Mouse (Mus musculus) midbrain, embryonic 12.5 days (tissue): Measurements from ENCODE around the gene P2rx2. TPM values are rescaled to one million over a fixed set of nuclear protein-coding genes. Genes with fewer than 3 reads are reported as not detected.

Source experiments
- ATAC-seq: fragments of 200-750 bp; cut with Nextera tagmentation; 2 replicates; pipeline ENCODE4 v1.8.0; 2017; ENCODE audit warnings: low read depth, moderate TSS enrichment, moderate library complexity; ENCODE audit not compliant: low FRiP score
- H3K27ac ChIP-seq: fragments of 300-500 bp; sonication (generic); replicated peaks from 2 replicates; pipeline ENCODE4 v1.5.1; 2016; ENCODE audit warnings: mild to moderate bottlenecking
- H3K27me3 ChIP-seq: fragments of 300-500 bp; sonication (generic); 2 replicates; pipeline ENCODE4 v1.6.1; 2016; ENCODE audit warnings: mild to moderate bottlenecking
- H3K36me3 ChIP-seq: fragments of 300-500 bp; sonication (generic); 2 replicates; pipeline ENCODE4 v1.6.1; 2016
- H3K4me1 ChIP-seq: fragments of 300-500 bp; sonication (generic); 2 replicates; pipeline ENCODE4 v1.6.1; 2016
- H3K4me2 ChIP-seq: fragments of 300-500 bp; sonication (generic); replicated peaks from 2 replicates; pipeline ENCODE4 v1.6.1; 2016; ENCODE audit warnings: mild to moderate bottlenecking, moderate library complexity
- H3K4me3 ChIP-seq: fragments of 300-500 bp; sonication (generic); 2 replicates; pipeline ENCODE4 v1.5.1; 2016; ENCODE audit warnings: mild to moderate bottlenecking
- H3K9ac ChIP-seq: fragments of 300-500 bp; sonication (generic); replicated peaks from 2 replicates; pipeline ENCODE4 v1.6.1; 2016; ENCODE audit warnings: mild to moderate bottlenecking, moderate library complexity
- H3K9me3 ChIP-seq: fragments of 300-500 bp; sonication (generic); 2 replicates; pipeline ENCODE4 v1.6.1; 2016; ENCODE audit warnings: mild to moderate bottlenecking
- WGBS: fragments of 180-500 bp; shearing (Covaris S2); methylation state at CpG from one replicate; pipeline ENCODE4 v1.1.7; 2016; 5-methylcytosine and 5-hydroxymethylcytosine counted together
- polyA plus RNA-seq: library from polyadenylated mRNA; unstranded; fragments of >200 nt; fragmentation: Nextera tagmentation; extraction: Ambion mirVana; gene quantifications from 2 replicates; pipeline ENCODE4 v1.2.1, GENCODE M21; 2016

P2rx2 gene
- 1.2 and 1.7 TPM in 2 replicates for polyA plus RNA-seq

GRCm38 (mm10) chr5:110342648-110343284, at the start of gene P2rx2:
Gene P2rx2 (minus strand): TSS chr5:110343212.
- 2% methylated on average over 43 of the region's 43 CpGs for WGBS
- H3K9ac ChIP-seq, result peak within 1 kb of the TSS; percentile 66
- no peak within 1 kb of the TSS for H3K27ac ChIP-seq
- H3K4me3 ChIP-seq, result peak within 1 kb of the TSS; percentile 54
- no peaks in the 10 kb centered on the region for H3K9me3 ChIP-seq
- peak; percentile 73 for ATAC-seq
- peaks cover 15% of the 10 kb centered on the region for H3K4me1 ChIP-seq
- H3K27me3 ChIP-seq, result peaks cover 43% of the 10 kb centered on the region
- peak within 1 kb of the TSS; percentile 87 for H3K4me2 ChIP-seq
- peaks cover 8% of the 10 kb centered on the region for H3K36me3 ChIP-seq

DNA sequence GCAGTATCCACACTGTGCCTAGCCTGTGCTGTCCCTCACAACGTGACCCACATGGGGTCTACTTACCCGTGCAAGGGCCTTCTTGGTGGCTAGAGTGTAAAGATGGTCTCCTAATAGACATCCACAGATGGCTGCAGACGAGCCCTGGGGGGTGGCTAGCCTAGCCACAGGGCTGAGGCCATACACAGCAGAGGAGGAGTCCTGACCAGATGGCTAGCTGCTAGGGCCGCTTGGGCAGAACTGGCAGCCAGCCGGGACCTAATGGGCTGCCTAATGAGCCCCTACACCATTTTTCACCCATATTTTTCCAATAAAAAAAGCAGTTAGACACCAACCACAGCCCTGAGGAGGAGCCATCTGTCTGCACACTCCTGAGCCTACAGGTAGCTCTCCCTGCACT, 49.7 kb upstream of the P2rx2 start:
- no peak for ATAC-seq
- no peak overlapping the region for H3K4me3 ChIP-seq
- no peaks in the 10 kb centered on the region for H3K36me3 ChIP-seq
- H3K4me1 ChIP-seq, result peaks cover 3% of the 10 kb centered on the region; the same call in 1 of the 2 replicates
- WGBS, result 76% methylated on average over 5 of the region's 5 CpGs
- no peaks in the 10 kb centered on the region for H3K9me3 ChIP-seq
- no peak overlapping the region for H3K4me2 ChIP-seq
- H3K27me3 ChIP-seq, result peaks cover 7% of the 10 kb centered on the region
- no peak overlapping the region for H3K27ac ChIP-seq
- H3K9ac ChIP-seq, result no peak overlapping the region

GRCm38 (mm10) chr5:110390631-110391030, 47.6 kb upstream of the P2rx2 start:
- H3K4me2 ChIP-seq, result no peak overlapping the region
- H3K36me3 ChIP-seq, result no peaks in the 10 kb centered on the region
- H3K9me3 ChIP-seq, result no peaks in the 10 kb centered on the region
- no peak for ATAC-seq
- 94% methylated on average over 4 of the region's 4 CpGs for WGBS
- H3K27me3 ChIP-seq, result peaks cover 27% of the 10 kb centered on the region
- H3K4me3 ChIP-seq, result no peak overlapping the region
- peaks cover 14% of the 10 kb centered on the region for H3K4me1 ChIP-seq
- no peak overlapping the region for H3K9ac ChIP-seq
- no peak overlapping the region for H3K27ac ChIP-seq

- 10% methylated on average over 8 of the region's 8 CpGs for WGBS
- peak overlapping the region; percentile 60 for H3K4me2 ChIP-seq
- H3K4me3 ChIP-seq, result peak overlapping the region; percentile 68
- H3K27ac ChIP-seq, result 0 out of 2 replicates have a peak overlapping the region, but pooled peaks have one; percentile 61
- peak overlapping the region; percentile 65 for H3K9ac ChIP-seq
- H3K4me1 ChIP-seq, result peaks cover 31% of the 10 kb centered on the region
- H3K27me3 ChIP-seq, result peaks cover 32% of the 10 kb centered on the region
- H3K9me3 ChIP-seq, result no peaks in the 10 kb centered on the region
- 0 out of 2 replicates have a peak, but pooled peaks cover 6% of the 10 kb centered on the region for H3K36me3 ChIP-seq
- no peak for ATAC-seq
Measured at GRCm38 (mm10) chr5:110387332-110387731, 44.3 kb upstream of the P2rx2 start.

DNA sequence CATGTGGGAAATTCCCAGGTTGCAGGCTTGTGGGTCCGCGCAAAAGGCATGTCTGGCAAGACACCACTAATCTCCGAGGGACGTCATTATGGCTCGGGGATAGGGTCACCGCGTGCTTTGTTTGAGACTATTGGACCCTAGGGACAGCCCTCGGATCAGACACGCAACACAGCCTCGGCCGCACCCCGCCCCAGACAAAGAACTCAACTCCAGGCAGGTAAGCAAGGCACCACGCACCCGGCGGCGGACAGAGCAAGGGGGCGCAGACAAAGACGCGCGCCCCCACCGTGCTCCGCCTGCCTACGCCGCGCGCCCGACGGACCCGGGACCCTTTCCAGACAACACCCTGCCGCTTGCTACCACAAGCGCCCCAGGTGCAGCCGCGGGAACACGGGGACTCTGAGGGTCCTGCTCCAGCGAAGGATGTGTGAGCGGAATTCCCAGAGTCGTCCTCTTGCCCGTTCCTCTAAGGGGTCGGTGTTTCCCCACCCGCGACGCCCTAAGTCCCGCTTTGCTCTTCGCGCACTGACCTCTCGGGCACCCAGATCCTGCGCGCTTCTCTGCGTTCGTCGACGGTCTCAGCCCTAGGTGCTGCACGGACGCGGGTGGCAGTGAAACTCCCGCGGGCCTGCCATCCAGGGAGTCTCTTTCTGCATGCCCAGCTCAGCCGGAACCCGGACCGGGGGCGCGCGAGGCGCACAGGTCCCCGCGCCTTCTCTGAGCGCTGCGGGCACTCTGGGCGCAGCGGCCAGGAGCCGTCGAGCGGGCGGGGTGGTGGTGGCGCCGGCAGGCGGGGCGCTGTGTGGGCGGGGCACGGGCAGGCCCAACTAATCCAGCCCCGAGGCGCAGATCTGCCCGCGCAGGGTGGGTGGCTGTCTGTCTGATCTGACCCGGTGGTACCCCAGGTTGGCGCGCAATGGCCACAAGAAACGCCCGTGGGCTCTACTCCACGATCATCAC, 43.6 kb upstream of the P2rx2 start:
- Histone ChIP-seq H3K27me3 (peaks cover 32% of the 10 kb centered on the region), H3K36me3 (0 out of 2 replicates have a peak, but pooled peaks cover 6% of the 10 kb centered on the region), H3K9ac (peak overlapping the region; percentile 65), H3K9me3 (no peaks in the 10 kb centered on the region), H3K27ac (peak overlapping the region; percentile 61), H3K4me1 (peaks cover 31% of the 10 kb centered on the region), H3K4me2 (peak overlapping the region; percentile 60), H3K4me3 (peak overlapping the region; percentile 68)
- ATAC-seq, result peak; percentile 87
- under 1% methylated on average over 90 of the region's 90 CpGs for WGBS

GRCm38 (mm10) chr5:110385263-110385662, 42.3 kb upstream of the P2rx2 start:
- Histone ChIP-seq H3K4me2 (peak overlapping the region; percentile 60), H3K4me1 (peaks cover 31% of the 10 kb centered on the region), H3K4me3 (peak overlapping the region; percentile 68), H3K9ac (0 out of 2 replicates have a peak overlapping the region, but pooled peaks have one; percentile 65), H3K36me3 (0 out of 2 replicates have a peak, but pooled peaks cover 12% of the 10 kb centered on the region), H3K27me3 (peaks cover 32% of the 10 kb centered on the region), H3K27ac (no peak overlapping the region), H3K9me3 (no peaks in the 10 kb centered on the region)
- WGBS, result 49% methylated on average over 4 of the region's 4 CpGs
- ATAC-seq, result no peak

- ATAC-seq, result no peak
- 66% methylated on average over 6 of the region's 6 CpGs for WGBS
- Histone ChIP-seq H3K27me3 (peaks cover 32% of the 10 kb centered on the region), H3K4me3 (no peak overlapping the region), H3K9ac (no peak overlapping the region), H3K4me2 (peak overlapping the region; percentile 60), H3K4me1 (peaks cover 31% of the 10 kb centered on the region), H3K9me3 (no peaks in the 10 kb centered on the region), H3K36me3 (peaks cover 14% of the 10 kb centered on the region), H3K27ac (no peak overlapping the region)
Measured at GRCm38 (mm10) chr5:110384491-110384890, 41.5 kb upstream of the P2rx2 start.

- ATAC-seq, result no peak
- Histone ChIP-seq H3K27me3 (no peaks in the 10 kb centered on the region), H3K27ac (no peak overlapping the region), H3K4me2 (no peak overlapping the region), H3K9me3 (no peaks in the 10 kb centered on the region), H3K9ac (no peak overlapping the region), H3K4me1 (peaks cover 11% of the 10 kb centered on the region), H3K36me3 (peaks cover 56% of the 10 kb centered on the region), H3K4me3 (no peak overlapping the region)
- 92% methylated on average over 4 of the region's 4 CpGs for WGBS
Measured at GRCm38 (mm10) chr5:110379823-110380222, 36.8 kb upstream of the P2rx2 start.

DNA sequence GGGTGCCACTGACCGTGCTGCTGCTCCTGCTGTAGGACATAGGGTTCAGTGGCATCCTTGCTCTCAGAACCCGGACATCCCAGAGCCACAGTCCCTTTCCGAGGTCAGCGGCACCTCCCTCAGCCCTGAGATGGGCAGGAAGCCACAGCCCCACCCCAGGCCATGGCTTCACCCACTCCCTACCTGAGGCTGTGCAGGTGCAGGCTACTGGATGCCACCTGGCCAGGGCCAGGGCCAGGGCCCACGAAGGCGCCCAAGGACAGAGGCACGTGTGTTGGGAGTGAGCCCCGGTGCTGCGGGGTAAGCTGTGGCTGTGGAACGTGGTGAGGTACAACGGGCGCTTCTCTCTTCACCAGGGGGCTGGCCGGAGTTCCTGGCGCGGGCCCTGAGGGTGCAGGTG, 36.1 kb upstream of the P2rx2 start:
- H3K27ac ChIP-seq, result no peak overlapping the region
- WGBS, result 93% methylated on average over 15 of the region's 15 CpGs
- peaks cover 3% of the 10 kb centered on the region; the same call in 1 of the 2 replicates for H3K4me1 ChIP-seq
- no peak overlapping the region for H3K9ac ChIP-seq
- H3K27me3 ChIP-seq, result no peaks in the 10 kb centered on the region
- no peak overlapping the region for H3K4me3 ChIP-seq
- no peak for ATAC-seq
- no peaks in the 10 kb centered on the region for H3K9me3 ChIP-seq
- H3K4me2 ChIP-seq, result no peak overlapping the region
- peaks cover 63% of the 10 kb centered on the region for H3K36me3 ChIP-seq

DNA sequence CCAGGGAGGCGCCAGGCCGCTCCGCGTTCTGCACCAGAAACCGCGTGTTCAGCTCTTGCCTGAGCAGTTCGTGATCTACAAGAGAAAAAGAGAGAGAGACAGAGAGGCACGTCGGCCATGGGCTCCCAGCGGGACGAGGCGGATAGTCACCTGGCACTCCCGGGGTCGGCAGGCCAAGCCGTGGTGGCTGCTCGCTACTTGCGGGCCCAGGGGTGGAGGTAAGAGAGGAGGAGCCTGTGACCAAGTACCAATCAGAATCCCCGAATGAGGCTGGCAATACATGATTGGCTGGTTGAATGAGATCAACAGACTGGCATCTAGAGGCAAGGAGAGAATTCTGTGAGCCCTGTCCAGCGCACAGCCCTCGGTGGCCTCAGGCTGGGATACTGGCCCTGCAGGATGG, 35.2 kb upstream of the P2rx2 start:
- WGBS, result 31% methylated on average over 20 of the region's 20 CpGs
- Histone ChIP-seq H3K4me3 (no peak overlapping the region), H3K4me1 (no peaks in the 10 kb centered on the region), H3K4me2 (no peak overlapping the region), H3K9me3 (no peaks in the 10 kb centered on the region), H3K9ac (no peak overlapping the region), H3K36me3 (peaks cover 67% of the 10 kb centered on the region), H3K27ac (no peak overlapping the region), H3K27me3 (no peaks in the 10 kb centered on the region)
- ATAC-seq, result peak; percentile 50; the same call in 1 of the 2 replicates

DNA sequence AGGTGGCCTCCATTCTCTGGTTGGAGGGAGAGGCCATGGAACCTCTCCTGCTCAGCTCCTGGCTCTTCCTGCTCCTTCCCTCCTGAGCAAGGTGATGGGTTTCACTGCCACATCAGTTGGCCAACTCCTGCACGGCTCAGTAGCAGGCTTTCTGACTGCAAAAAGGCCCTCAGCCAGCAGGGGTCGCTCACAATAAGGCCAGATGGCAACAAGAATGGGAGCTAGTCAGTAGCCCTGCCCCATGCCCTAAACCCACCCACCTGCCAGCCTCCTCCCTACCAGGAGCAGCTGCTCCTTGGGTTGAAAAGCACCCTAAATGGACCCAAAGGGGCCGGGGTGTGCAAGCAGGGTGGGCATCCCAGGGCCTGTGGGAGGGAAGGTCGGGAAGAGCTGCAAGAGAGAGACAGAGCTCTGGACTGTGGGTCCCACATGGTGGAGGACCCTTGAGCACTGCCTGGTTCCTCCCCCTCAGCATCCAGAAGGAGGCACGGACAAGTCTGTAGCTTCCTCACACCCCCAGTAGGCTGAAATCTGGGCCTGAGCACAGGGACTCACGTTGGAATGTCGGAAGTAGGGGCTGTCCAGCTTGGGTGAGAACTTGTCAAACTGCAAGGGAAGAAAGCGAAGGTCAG, 33.9 kb upstream of the P2rx2 start:
- H3K27ac ChIP-seq, result no peak overlapping the region
- H3K27me3 ChIP-seq, result no peaks in the 10 kb centered on the region
- no peak overlapping the region for H3K4me2 ChIP-seq
- WGBS, result 59% methylated on average over 8 of the region's 8 CpGs
- H3K9me3 ChIP-seq, result no peaks in the 10 kb centered on the region
- H3K36me3 ChIP-seq, result peaks cover 64% of the 10 kb centered on the region
- H3K9ac ChIP-seq, result no peak overlapping the region
- H3K4me1 ChIP-seq, result no peaks in the 10 kb centered on the region
- peak; percentile 38 for ATAC-seq
- H3K4me3 ChIP-seq, result no peak overlapping the region
